Mouse (Mus musculus): ENCODE data around the gene Reep3.

DNA sequence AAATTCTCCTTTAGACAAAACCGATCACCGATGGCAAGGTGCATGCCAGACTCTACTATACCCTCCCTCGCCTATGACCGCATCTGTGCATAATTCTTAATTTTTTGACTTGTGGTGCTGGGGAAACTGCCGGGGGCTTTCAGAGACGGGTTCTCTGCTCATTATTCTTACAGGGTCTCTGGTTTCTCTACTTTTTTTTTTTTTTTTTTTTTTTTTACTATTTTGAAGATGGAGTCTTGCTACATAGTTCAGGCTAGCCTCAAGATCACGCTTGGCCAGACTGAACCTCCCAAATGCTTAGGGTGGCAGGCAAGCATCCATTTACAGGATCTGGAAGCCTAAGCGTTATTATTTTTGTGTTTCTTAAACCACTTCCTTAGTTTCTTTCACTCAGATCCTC is 23.2 kb downstream of the Reep3 start:
- TF ChIP-seq POLR2A (IDR thresholded peaks at IDR 0.05; ENCODE audit: insufficient read length, low read depth) (no peak), POLR2AphosphoS2 (IDR thresholded peaks at IDR 0.05; ENCODE audit: insufficient read length, low read depth) (no peak), USF1 (IDR thresholded peaks at IDR 0.05; ENCODE audit: low read depth) (no peak), MAX (IDR thresholded peaks at IDR 0.05; ENCODE audit: low read depth) (no peak), TCF3 (IDR thresholded peaks at IDR 0.05; ENCODE audit: insufficient read length, low read depth) (no peak), E2F4 (IDR thresholded peaks at IDR 0.05; ENCODE audit: insufficient read depth) (no peak), TCF12 (IDR thresholded peaks at IDR 0.05; ENCODE audit: insufficient read depth, poor library complexity, severe bottlenecking) (no peak), CEBPB (IDR thresholded peaks at IDR 0.05; ENCODE audit: insufficient read depth, poor library complexity, severe bottlenecking) (no peak)

Data from myocyte (in vitro differentiated cells).